Mouse (Mus musculus): ENCODE measurements around the gene Sox15. TPM values are rescaled to one million over a fixed set of nuclear protein-coding genes. Genes with fewer than 3 reads are reported as not detected.

Gene Sox15
- total RNA-seq, 2 experiments from 2014 or later = 0.44 TPM; not detected in 1

DNA sequence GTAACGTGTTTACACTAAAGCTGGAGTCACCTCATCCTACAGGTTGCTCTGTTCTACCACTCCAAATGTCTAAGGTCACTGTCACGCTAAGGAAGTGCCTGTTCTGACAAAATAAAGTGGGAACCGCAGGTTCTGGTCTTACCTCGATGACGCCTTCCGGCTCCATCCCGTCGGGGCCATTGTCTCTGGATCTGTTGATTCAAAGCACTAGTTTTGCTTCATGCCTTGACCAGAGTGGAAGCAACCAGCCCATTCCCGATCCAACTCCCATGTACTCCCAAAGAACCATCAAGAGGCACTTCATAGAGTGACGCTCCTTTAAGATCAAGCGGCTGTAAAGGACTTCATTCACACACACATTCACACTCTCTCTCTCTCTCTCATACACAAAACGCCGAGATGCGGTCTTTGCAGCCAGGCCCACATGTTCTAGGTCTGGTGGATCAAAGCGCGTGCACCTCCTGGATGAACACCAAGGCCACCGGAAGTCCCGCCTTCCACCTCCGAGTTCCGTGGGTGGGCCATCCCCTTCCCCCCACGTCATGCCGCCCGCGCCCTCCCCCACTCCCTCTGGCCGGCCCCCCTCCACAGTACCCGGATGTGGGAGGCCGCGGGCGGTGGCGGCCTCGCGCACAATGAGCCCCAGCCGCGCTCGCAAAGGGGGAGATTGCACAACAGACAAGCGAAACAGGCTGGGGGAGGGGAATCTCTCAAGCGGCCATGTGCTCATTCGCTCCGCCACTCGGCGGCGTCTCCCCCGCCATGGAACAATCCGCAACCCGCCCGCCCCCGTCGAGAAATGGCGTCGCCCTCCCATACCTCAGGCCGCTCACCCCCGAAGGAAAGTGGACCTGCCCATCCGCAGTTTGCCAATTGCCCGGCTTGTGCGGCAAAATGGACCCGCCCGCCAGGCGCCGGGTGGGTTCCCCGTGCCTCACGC, 15.9 kb downstream of the Sox15 start:
- peak overlapping the region; percentile 94 for H3K4me3 ChIP-seq
- H3K27ac ChIP-seq = peak overlapping the region; percentile 100
- DNase-seq (ENCODE audit: low spot score in 2 of 2) = peak; percentile 94 to 96
- no peak for TF ChIP-seq CTCF (conservative IDR thresholded peaks at IDR 0.05)

- Histone ChIP-seq H3K27ac (peak overlapping the region; percentile 100), H3K4me3 (peak overlapping the region; percentile 94)
- peak; percentile 28; the same call in 1 of the 2 replicates for TF ChIP-seq CTCF (conservative IDR thresholded peaks at IDR 0.05)
- DNase-seq (ENCODE audit: low spot score in 2 of 2) = no peak
Measured at GRCm38 (mm10) chr11:69671726-69672124, 16.6 kb downstream of the Sox15 start.

DNA sequence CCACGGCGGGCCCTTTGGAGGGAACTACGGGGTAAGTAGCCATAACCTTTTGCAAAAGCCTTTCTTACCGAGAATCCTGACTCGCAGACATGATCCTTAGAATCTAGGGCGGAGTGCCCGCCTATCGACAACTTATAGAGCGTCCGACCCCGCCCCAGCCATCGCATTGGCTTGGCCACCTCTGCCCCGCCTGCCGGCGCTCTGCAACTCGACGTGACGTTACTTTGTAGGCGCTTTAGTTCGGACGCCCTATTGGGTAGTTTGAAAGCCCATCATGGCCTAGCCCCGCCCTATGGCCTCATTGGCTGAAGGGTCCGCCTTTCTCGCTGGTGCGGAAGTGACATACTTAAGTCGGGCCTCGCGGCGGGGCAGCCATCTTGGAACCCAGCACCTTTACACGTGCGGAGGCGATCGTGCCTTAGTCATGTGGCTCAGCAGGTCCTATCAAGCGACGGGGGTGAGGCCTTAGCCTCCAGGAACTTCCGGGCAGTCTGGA, 17.1 kb downstream of the Sox15 start, which contains the start of gene Eif4a1:
Eif4a1 (minus strand) TSS at position 213 of the 496 bp plus-strand sequence.
- peak within 1 kb of the TSS; percentile 100 for H3K27ac ChIP-seq
- peak within 1 kb of the TSS; percentile 94 for H3K4me3 ChIP-seq
- DNase-seq (ENCODE audit: low spot score in 2 of 2) = peak; percentile 100
- peak; percentile 33 for TF ChIP-seq CTCF (conservative IDR thresholded peaks at IDR 0.05)

DNA sequence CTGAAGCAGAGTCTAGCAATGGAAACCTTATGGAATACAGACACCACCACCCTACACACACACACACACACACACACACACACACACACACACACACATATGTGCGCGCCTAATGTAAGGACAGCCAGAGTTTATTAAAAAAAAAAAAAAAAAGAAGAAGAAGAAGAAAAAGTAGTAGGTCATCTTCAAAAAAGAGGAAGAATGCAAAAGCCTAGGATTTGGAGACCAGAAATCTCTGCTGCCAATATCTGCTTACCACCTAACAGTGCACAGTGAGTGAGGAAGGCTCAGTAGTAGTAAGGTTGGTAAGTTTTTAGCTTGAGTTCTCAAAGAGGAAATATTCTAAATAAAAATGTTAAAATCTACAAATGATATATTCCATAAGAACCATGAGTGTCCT, 24.0 kb downstream of the Sox15 start:
- no peak for DNase-seq (ENCODE audit: low spot score in 2 of 2)
- Histone ChIP-seq H3K4me3 (no peak overlapping the region), H3K27ac (no peak overlapping the region)
- TF ChIP-seq CTCF (conservative IDR thresholded peaks at IDR 0.05) = no peak

DNA sequence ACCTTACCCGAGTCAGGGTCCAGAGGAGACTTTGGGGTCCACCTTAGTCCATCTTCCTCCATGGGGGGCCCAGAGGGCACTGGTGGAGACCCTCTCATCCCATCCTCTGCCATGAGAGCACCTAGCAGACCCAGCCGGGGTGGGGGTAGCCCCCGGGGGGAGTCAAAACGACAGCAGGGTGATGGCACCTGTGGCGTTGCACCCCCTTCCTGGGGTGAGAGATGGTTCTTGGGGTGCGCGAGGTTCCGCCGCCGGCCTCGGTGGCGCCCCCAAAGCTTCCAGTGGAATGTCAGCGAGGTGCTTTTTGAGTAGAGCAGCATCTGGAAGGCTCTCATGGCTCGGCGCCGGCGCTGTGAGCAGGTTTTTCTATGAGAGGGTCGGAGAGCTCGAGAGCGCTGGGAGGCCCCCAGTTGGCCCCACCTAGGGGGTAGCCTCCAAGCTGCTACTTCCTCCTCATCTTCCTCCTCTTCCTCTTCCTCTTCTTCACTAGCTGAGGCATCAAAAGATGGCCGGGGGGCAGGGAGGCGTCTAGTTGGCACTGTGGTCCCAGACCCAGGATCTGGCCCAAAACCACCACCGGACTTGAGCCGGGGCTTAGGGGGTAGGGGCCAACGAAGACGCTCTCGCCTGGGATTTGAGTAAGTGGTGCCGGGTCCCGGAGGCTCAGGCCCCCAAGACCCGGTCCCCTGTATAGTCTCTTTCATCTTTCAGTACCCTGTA, 25.2 kb downstream of the Sox15 start:
- no peak for TF ChIP-seq CTCF (conservative IDR thresholded peaks at IDR 0.05)
- Histone ChIP-seq H3K27ac (no peak overlapping the region), H3K4me3 (peak overlapping the region; percentile 82; the same call in 1 of the 2 replicates)
- DNase-seq (ENCODE audit: low spot score in 2 of 2) = no peak

- TF ChIP-seq CTCF (conservative IDR thresholded peaks at IDR 0.05) = no peak
- DNase-seq (ENCODE audit: low spot score in 2 of 2) = peak; percentile 97 to 98
- Histone ChIP-seq H3K27ac (peak within 1 kb of the TSS; percentile 95), H3K4me3 (peak within 1 kb of the TSS; percentile 82)
Measured at GRCm38 (mm10) chr11:69681314-69682208, 26.4 kb downstream of the Sox15 start, which contains the start of gene Senp3. Gene Senp3, minus strand, starts transcription at chr11:69682084.

- no peak for TF ChIP-seq CTCF (conservative IDR thresholded peaks at IDR 0.05)
- peak overlapping the region; percentile 82 for H3K4me3 ChIP-seq
- DNase-seq (ENCODE audit: low spot score in 2 of 2) = no peak
- peak overlapping the region; percentile 95 for H3K27ac ChIP-seq
Measured at GRCm38 (mm10) chr11:69682209-69682839, 27.2 kb downstream of the Sox15 start.

- Histone ChIP-seq H3K4me3 (peak overlapping the region; percentile 44), H3K27ac (peak overlapping the region; percentile 95)
- TF ChIP-seq CTCF (conservative IDR thresholded peaks at IDR 0.05) = peak; percentile 94
- DNase-seq (ENCODE audit: low spot score in 2 of 2) = peak; percentile 87 to 92
Measured at GRCm38 (mm10) chr11:69682840-69683533, 27.9 kb downstream of the Sox15 start.

DNA sequence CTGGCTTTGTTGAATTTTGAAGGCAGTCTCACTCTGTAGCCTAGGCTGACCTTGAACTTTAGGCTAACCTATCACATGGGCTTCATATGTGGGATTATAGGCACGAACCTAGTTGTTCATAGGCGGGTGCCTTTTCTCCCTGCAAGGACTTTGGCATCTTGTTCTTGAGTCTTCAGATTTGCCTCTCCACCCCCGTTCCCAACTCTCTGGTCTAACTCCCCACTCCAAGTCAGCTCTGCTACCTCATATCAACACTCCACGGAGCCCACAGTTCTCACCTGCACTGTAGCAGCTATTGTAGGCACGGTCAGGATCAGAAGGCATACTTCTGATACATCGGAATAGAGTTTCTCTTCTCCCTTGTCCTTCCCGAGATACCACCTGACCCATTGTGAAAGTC, 28.5 kb downstream of the Sox15 start:
- TF ChIP-seq CTCF (conservative IDR thresholded peaks at IDR 0.05) = no peak
- no peak for DNase-seq (ENCODE audit: low spot score in 2 of 2)
- no peak overlapping the region for H3K4me3 ChIP-seq
- H3K27ac ChIP-seq = peak overlapping the region; percentile 95

DNA sequence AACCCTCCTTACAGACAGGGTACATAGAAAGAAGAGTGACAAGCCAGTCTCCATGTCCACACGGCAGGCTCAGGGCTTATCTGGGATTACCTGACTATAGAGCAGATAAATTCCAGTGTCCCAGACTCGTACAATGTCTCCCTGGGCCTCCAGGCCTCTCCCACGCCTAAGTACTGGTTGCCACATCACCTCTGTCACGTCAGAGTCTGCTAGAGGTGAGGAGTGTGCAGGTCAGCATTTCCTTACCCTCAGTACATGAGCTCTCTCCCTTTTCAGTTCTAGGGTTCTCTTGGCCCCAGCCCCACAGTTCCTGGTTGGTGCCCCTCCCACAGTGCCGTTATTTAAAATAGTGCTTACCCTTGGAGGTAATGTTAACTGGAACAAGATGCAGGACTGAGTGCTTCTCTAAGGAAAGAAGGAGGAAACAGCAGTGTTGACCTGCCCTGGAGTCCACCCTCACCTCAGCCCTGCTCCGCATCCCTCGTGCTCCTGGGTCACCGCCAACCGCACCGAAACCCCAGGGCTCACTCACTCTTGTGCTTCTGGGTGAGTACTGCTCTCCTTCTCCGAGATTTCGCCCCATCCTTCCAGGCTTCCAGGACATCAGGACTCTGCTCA, 29.1 kb downstream of the Sox15 start:
- Histone ChIP-seq H3K4me3 (no peak overlapping the region), H3K27ac (peak overlapping the region; percentile 95)
- TF ChIP-seq CTCF (conservative IDR thresholded peaks at IDR 0.05) = no peak
- no peak for DNase-seq (ENCODE audit: low spot score in 2 of 2)

GRCm38 (mm10) chr11:69684936-69685335, 29.8 kb downstream of the Sox15 start:
- DNase-seq (ENCODE audit: low spot score in 2 of 2) = no peak
- H3K27ac ChIP-seq = peak overlapping the region; percentile 95

More at GRCm38 (mm10) chr11:69684936-69685335, 29.8 kb downstream of the Sox15 start:
- H3K4me3 ChIP-seq = no peak overlapping the region
- no peak for TF ChIP-seq CTCF (conservative IDR thresholded peaks at IDR 0.05)

All from layer of hippocampus, adult 2 months (tissue).